Mouse (Mus musculus) Muller cell, postnatal 12 days (primary cell): ENCODE data around the gene Clcnka.

Experiments used
- DNase-seq: peaks from one replicate; pipeline ENCODE4 v3.0.0-alpha.2; 2015; ENCODE audit errors: inconsistent ontology term

Gene Clcnka

GRCm38 (mm10) chr4:141398545-141398944 lies at the start of gene Clcnka:
Clcnka (minus strand) TSS chr4:141398724.
- DNase-seq: no peak

- no peak for DNase-seq
Observed at GRCm38 (mm10) chr4:141446211-141446610, 47.7 kb upstream of the Clcnka start.

- no peak for DNase-seq
Observed at GRCm38 (mm10) chr4:141445328-141445720, 46.8 kb upstream of the Clcnka start.

GRCm38 (mm10) chr4:141444451-141445327 lies 46.2 kb upstream of the Clcnka start, which contains the start of gene Zbtb17:
Zbtb17 (plus strand) TSS chr4:141444654.
- DNase-seq: peak; percentile 91

- DNase-seq: no peak
Observed at GRCm38 (mm10) chr4:141443641-141444429, 45.3 kb upstream of the Clcnka start.

DNA sequence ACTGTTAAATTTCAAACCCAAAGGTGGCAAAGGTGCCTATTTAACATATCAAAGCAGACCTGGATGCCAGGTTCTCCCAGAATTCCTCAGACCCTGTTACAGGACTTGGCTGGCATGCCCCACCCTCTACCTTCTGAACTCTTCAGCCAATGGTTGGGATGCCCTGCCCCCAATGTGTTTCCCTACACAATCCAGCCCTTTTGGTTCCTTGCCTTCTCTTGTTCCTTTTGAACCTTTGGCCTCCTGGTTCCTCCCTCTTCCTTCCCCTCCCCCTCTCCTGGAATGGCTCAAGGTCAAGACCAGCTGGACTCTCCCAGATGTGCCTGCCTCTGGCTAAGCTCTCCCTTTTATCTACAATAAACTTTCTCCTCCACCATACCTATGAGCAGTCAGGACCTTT lies 42.4 kb upstream of the Clcnka start:
- DNase-seq: no peak

DNA sequence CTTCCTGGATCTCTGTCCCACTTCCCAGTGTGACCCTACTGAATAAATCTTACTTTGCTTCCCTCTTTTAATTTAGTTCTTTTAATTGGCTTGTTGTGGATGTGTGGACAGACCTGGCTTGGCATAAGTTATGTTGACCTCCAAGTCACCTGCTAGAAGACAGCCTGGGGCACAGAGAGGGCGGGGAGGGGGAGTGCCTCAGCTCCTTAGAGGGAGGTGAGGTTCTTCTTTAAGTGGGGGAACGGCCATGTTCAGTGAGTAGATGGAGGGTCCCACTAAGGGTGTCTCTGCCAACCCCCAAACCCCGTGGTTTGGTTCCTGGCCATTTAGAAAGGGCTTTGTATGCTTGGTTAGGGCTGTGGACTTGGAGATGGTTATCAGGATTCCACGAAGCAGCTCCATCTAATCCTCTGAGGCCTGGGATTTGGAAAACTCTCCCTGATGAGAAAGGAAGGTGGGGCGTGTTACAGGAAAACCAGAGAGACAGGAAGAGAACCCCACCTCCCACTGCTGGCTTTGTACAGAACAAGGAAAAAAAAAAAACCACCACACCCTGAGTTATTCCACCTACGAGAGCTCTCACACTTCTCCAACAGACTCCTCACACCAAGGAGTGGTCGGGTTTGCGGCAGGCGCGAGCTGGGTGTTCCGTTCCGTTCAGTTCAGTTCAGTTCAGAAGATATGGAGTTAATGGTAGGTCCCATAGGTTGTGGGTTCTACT lies 40.7 kb upstream of the Clcnka start:
- no peak for DNase-seq

GRCm38 (mm10) chr4:141435974-141436373 lies 37.5 kb upstream of the Clcnka start, which contains the start of gene Srarp:
Srarp (minus strand) TSS chr4:141436105.
- no peak for DNase-seq

- no peak for DNase-seq
Observed at GRCm38 (mm10) chr4:141433191-141433590, 34.7 kb upstream of the Clcnka start.

DNA sequence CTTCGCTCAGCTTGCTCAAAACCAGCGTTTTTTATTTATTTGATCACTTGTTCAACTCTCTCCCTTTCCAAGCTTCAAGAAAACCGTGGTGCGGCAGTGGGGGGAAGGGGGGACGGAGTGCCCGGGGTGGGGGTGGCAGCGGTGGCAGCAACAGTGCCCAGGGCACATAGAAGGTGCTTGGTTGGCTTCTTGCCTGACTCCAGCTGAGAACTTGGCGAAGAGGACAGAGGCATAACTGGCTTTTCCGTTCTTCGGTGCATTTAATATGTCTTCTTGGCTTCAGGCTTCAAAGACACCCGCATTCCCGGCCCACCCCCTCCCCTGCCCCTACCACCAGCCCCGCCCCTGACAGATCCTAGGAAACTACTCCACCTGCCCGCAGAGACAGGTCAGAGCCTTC lies 34.1 kb upstream of the Clcnka start:
- DNase-seq: no peak

DNA sequence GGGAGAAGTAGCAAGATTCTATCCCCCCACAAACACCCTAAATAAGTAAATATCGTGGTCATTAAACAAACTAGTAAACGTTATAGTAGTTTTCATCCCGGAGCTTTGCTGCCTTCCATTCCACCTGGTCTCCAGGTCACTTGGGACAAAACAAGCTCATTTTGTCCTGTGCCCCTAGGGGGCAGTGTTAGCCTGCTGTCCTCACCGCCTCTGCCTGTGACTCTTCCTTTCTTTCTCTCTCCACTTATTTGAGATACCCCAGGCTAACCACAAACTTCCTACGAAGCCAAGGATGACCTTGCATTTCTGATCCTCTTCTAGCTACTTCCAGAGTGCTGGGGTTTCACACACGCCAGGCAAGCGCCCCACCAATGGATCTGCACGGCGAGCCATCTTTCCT lies 32.5 kb upstream of the Clcnka start:
- DNase-seq: peak; percentile 37

DNA sequence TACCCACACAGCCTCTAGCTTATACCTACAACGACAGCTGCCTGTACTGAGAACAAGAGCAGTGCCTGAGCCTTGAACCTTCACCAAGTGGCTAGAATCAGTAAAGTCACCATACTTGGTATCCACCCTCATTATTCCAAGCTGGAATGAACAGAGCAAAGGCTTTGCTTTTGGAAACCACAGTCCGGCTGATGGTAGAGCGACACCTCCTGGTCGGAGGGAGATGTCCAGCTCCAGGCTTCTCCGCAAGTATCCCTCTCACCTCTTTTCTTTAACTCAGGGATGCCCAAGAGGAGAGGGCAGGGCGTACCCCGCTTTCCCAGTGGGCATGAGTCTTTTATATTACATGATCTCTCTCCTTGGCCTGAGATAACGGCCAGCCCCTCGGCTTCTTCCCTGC lies 31.3 kb upstream of the Clcnka start:
- DNase-seq: no peak

DNA sequence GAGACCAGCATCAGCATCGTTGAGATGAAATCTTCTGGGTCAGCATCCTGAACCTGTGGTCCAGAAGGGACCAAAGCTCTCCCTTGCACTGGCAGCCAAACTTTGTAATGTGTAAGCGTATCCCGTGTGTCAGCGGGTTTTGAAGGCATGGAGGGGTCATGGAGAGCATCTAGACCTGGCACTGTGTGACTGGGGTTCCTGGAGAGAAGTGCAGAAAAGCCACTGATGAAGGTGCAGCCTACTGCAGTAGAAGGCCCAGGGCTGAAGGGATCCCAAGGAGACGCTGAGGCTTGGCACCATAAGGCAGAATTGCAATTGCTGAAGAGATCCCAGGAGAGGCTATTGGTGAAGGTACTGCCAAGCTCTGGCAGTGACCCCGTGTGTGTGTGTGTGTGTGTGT lies 30.9 kb upstream of the Clcnka start:
- DNase-seq: no peak

- no peak for DNase-seq
Observed at GRCm38 (mm10) chr4:141427921-141428320, 29.4 kb upstream of the Clcnka start.

DNA sequence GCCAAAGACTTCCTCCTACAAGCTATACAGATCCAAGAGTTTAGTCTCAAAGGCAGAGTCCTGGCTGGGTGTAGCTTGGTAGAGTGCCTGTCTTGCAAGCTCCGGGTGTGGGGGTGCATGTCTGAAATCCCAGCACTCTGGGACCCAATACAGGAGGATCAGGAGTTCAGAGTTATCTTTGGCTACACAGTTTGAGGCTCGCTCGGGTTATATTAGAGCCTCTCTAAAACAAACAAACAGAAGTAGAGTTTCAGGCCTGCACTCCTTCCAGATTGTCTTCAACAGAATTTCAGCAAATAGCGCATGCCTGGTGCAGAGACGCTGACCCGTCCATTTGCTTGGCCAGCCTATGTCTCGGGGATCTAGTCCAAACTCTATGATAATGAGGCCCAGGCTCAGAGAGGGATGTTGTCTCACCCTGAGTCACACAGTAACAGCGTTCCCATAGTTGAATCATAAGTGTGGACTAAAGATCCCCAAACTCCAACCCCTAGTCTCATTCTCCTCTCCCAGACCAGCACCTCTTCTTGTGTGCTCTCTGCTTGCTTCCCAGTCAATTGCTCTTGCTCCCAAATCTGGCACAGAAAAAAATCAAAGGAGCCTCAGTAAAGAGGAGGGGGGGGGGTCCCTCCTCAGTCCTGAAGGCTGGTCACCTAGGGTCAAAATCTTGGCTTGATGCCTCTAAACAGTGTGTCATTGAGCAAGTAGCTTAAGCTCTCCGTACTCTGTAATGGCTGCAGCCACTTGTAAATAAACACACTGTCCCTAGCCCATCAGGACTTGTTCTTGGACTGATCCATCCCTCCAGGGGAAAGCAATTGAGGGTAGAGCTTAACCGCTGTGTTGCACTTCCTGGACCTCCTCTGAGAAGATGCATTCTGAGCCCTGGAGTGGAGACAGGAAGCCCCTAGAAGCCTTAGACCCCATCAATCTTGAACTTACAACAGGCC lies 28.5 kb upstream of the Clcnka start:
- no peak for DNase-seq

DNA sequence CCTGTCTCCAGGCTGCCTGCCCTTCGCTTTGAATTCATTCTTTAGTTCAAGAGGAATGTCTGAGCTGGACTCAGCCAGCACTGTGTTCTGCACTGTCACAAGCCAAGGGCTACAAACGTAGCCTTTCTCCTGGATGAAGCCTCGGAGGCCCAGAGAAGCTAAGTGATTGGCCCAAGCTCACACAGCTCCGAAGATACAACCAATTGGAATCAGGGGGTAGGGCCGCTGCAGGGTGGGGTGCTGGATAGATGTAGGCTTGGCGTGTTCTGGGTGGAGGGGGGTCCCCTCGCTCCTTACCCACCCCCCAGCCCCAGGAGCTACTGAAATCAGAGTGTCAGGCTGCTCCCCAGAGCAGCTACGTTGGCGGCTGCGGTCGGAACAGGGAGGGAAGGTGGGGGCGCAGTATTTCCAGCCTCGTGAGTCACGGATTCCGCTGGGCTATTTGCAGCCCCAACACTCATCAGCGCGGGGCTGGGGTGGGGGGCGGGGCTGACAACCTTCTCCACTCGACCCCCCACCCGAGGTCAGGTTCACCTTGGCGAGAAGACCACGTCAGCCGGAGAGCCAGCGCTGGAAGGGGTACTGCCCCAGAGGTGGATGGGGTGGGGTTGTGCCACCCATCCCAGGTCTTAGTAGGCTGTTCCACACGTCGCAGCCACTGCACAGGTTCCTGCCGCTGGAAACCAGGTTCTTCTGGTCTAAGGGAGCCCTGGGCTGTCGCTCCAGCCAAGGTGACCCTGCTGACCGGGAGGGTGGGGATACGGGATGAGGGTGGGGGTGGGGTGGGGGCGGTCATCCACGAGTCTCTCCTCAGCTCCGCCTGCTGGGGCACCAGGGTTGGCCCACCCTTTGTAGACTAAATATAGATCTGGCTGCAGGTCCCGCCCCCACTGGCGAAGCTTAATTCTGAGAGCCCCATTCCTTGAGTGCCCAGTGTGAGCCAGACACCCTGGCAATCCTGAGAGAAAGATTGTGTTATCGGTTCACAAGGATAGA lies 27.3 kb upstream of the Clcnka start:
- peak; percentile 90 for DNase-seq

GRCm38 (mm10) chr4:141423691-141424431 lies 25.3 kb upstream of the Clcnka start:
- no peak for DNase-seq

DNA sequence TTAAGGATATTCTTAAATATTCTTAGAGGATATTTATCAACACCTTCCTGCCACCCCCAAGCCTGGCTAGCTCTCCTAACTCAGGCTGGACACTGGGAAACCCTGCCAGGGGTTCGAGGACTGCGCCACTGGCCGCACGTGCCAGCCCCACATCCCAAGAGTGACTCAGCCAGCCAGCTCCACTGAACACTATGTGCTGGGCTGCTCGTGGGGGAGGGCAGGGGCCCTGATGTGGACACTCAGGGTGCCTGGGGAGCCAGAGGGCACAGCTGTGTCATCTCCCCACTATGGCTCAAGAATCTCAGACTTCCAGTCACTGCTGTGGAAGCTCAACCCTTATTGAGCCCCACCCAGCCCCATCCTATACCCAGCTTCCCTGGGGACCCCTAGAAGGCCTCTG lies 24.8 kb upstream of the Clcnka start:
- no peak for DNase-seq

DNA sequence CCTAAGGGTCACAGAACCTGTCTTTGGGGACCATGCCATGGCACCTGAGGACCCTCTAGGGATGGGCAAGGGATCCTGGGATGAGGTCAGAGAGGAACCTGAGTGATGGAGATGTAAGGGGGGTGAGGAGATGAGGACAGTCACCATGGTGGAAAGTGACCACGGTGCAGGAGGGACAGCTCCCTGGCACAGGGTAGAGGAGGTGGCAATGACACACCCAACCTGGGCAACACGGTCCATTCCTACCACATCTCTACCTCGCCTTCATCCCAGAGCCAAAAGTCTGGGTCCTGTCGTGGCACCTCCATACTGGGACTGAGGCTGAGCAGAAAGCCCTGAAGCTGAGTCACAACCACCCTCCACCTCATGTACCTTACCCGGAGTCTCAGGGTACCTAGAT lies 24.3 kb upstream of the Clcnka start:
- DNase-seq: no peak
